Mouse (Mus musculus): ENCODE measurements around the gene Syngr3.

DNA sequence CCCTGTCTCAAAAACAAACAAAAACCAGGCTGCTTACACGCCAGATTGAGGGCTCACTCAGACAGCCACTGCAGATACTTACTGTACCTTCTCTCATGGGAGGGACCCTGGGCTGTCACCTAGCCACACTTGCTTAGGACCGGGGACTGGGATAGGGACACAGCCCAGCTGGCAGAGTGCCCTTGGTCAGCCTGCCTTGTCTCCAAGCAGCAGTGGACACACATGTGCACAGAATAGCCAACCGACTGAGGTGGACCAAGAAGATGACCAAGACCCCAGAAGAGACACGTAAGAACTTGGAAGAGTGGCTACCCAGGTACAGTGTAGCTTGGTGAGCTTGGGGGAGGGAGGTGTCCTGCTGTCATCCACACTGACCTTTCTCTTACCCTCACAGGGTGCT is 51.5 kb downstream of the Syngr3 start:
- TF ChIP-seq HCFC1 (IDR thresholded peaks at IDR 0.05; ENCODE audit: borderline replicate concordance, insufficient read depth, low read length) (no peak), ZNF384 (IDR thresholded peaks at IDR 0.05; ENCODE audit: low read depth, low read length) (no peak), CHD2 (IDR thresholded peaks at IDR 0.05; ENCODE audit: low read depth, low read length) (no peak), ZC3H11A (IDR thresholded peaks at IDR 0.05; ENCODE audit: borderline replicate concordance, low read depth, low read length) (no peak)
